ENCODE assay signal across 19 mouse cellular contexts in genomic region chr16:84355118-84355517, GRCm38 (mm10).
DNase-seq lines count a peak whose midpoint lies in the region.
"Had no signal": no experiment of that assay in that cellular context is flagged by ENCODE, and none has a peak within 500 bp of the region (broad histone marks: within the 10 kb centered on the region; RNA-seq: fewer than 3 reads in every experiment).

No protein-coding gene starts in this region.

- peak; percentile 6 for DNase-seq in layer of hippocampus, adult 11-12 months (ENCODE audit: low spot score)
- DNase-seq in layer of hippocampus, postnatal 14 days (ENCODE audit: low spot score in 2 of 2): no peak
- DNase-seq in layer of hippocampus, adult 9-11 months: peak; percentile 15
- no peak for DNase-seq in layer of hippocampus, postnatal 25 days (ENCODE audit: extremely low spot score in 1 of 2, low spot score in 1 of 2)
- peak; percentile 19 for DNase-seq in right cerebral cortex, adult 18-20 months
- no peak for DNase-seq in right cerebral cortex, postnatal 25 days
- no peak for DNase-seq in lung, postnatal 4 days
- DNase-seq: adrenal gland, adult 2 months; adrenal gland, postnatal 14 days; cerebellum, adult 11-12 months; cerebellum, adult 8-10 months; cerebellum, postnatal 10 days; cerebellum, postnatal 36 days; embryo, embryonic 11 days; gastrocnemius, postnatal 10 days; gastrocnemius, postnatal 36 days; heart, adult 2 months; heart, postnatal 14 days; heart, postnatal 4 days had no signal

Comparison
In these comparisons a context has a peak if more than half of its experiments do, and no peak if none do; other contexts are left out.
1. DNase-seq: peak in layer of hippocampus, adult 11-12 months (single experiment), layer of hippocampus, adult 9-11 months (single experiment) and right cerebral cortex, adult 18-20 months (single experiment); none in layer of hippocampus, postnatal 14 days (0 of 2), layer of hippocampus, postnatal 25 days (0 of 2), right cerebral cortex, postnatal 25 days (single experiment) and lung, postnatal 4 days (0 of 2).